Mouse (Mus musculus) cerebellum, adult 8-10 months (tissue): ENCODE measurements around the gene Bean1.

Source experiments
- DNase-seq: peaks from one replicate; pipeline ENCODE4 v3.0.0; 2022

Gene Bean1

DNA sequence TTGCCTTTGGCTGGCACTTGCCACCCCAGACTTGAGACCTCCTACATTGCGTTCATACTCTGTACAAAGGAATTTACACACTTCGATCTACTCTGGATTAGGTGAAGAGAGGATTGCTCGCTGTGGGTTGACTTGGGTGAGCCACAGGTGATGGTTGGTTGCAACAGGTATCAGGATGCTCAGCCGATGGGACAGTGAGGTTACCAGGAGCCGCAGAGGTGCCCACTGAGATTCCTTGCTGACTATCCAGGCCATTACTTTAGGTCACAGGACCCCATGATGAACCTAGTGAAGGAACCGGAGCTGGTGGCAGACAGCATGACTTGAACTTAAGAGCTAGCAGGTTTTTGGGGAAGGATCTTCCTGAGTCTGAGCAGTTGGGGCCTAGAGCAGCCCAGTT is 2.2 kb downstream of the Bean1 start:
- no peak for DNase-seq

GRCm38 (mm10) chr8:104175848-104176527 is 5.7 kb downstream of the Bean1 start:
- no peak for DNase-seq

- no peak for DNase-seq
Observed at GRCm38 (mm10) chr8:104177054-104177453, 6.8 kb downstream of the Bean1 start.

DNA sequence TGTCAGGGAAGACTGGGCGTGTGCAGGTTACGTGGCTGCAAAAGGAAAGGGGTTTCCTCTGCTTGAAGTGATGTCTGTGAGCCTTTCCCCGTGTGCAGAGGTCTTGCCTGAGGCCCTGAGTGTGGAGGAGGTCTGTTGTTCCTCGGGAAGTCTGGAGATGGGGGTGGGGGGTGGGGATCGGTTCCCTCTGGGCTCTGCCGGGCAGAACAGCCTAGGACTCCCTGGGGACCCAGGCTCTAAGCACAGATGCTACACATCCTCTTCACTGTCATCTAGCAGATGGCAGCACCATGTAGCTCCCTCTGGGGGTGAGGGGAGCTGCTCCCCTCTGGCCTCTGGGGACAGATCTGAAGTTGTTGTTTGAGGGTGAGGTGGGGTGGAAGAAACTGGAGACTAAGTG is 14.7 kb downstream of the Bean1 start:
- no peak for DNase-seq

DNA sequence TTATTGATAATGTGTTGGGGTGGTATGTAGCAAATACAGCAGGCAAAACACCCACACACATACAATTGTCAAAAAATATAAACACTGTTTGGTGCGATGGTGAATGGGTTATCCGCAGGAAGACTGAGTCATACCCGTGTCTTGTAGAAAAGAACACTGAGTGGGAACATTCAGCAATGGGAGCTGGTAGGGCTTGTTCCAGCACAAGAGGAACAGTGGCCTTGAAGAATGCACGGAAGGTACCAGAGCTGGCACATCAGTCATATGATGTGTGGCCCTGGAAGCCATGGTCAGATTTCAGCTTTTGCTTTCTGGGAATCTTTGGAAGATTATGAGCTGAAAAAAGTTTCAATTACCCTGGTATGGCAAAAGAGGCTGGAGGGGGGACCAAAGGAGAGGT is 16.6 kb downstream of the Bean1 start:
- DNase-seq = no peak

DNA sequence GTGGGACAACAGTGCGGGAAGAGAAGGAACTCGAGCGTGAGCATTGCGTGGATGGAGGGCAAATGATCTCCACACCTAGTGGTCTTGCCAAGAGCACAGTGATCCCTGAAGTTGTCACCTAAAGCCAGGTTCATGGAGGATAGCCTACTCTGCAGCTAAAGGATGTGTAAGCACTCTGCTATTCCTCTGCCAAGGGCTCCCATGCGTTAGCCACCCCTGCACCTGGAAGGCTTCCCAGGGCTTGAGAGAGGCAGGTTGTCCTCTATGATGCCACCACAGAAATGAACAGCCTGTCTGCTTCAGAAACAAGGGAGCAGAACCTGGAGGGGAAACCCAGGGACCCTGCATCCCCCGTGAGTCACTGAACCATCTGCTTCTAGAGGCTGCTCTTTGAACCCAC is 17.4 kb downstream of the Bean1 start:
- DNase-seq = no peak

DNA sequence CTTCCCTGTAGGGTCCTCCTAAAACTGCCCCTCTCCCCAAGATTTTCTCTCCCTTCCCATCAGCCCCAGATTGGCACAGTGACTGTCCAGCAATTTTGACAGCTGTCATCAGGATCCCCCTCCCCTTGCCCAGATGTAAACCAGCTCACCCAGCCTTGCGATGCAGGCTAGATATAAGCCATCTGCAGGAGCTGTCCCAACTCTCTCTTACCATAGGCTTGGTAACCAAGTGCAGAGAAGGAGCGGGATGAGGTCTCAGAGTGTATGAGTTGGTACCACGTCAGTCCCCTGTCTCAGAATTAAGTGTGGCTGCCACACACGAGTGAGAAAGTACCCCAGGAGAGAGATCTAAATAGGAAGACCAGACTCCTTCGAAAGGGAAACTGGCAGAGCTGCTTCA is 18.2 kb downstream of the Bean1 start:
- DNase-seq = no peak

GRCm38 (mm10) chr8:104190777-104191468 is 20.7 kb downstream of the Bean1 start:
- DNase-seq = no peak

DNA sequence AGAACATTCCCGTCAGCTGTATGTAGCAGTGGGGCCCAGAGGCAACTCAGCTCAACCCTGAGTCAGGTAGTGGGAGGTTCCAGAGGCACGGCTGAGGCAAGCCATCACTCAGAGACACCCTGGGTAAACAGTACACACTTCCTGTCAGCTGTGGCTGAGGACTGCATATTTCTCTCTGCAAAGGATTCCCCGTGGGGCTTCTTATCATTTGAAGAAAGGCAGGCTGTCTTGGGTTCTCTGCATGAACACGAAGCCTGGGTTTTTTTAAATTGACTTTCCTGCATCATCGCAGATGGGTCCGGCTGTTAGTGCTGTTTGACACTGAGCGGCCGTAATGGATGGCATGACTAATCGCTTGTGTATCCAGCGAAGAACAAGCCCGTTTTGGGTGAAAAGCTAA is 21.3 kb downstream of the Bean1 start:
- no peak for DNase-seq

DNA sequence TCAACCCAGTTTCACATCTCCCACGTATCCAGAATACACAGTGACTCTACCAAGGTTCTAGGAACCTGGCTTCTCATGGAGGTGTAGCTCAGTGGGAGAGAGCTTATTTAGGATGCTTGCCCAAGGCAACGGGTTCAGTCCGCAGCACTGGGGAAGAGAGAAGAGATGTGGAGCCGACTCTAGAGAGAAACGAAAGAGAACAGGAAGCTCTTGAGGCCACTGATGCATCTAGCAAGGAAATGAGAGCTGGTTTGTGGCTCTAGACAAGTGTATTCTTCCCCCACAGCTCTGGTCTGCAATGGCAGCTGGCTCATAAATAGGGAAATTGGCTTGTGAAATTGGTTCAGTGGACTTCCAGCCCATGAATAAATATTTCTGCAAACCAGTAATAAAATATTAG is 29.6 kb downstream of the Bean1 start:
- DNase-seq = no peak

DNA sequence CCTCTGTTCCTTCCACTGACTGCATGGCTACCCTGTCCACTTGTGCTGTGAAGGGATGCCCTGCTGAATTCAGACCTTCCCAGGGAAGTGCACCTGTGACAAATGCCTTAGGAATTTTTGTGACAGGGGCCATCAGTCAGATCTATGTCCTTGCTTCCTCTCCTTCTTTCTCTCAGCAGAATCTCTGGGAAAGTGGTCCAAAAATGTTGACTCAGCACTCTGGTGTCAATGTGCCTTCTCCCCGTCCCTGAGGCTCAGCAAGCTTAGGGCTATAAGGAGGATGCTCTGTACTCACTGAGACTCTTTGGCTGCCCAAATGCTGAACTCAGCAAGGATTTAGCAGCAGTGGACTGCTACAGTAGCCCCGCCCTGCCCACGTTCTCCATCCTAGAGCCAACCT is 31.4 kb downstream of the Bean1 start:
- DNase-seq = no peak

DNA sequence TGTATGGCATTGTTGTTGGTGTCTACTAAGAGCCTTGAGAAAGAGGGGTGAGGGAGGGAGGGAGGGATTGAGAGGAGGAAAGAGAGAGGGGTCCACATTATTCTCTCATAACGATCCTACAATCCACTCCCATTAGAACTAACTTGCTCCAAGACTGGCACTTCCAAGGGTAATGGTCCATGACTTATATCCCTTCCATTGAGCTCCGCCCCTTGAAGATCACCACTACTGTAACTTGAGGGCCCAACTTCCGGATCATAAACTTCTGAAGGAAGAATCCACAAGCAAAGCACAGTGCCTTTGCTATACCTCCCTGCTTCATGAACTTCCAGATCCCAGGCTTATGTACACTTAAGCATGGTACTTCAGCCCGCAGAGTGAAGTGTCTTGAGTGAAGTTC is 32.1 kb downstream of the Bean1 start:
- no peak for DNase-seq

- DNase-seq = no peak
Observed at GRCm38 (mm10) chr8:104205292-104205691, 35.0 kb downstream of the Bean1 start.

DNA sequence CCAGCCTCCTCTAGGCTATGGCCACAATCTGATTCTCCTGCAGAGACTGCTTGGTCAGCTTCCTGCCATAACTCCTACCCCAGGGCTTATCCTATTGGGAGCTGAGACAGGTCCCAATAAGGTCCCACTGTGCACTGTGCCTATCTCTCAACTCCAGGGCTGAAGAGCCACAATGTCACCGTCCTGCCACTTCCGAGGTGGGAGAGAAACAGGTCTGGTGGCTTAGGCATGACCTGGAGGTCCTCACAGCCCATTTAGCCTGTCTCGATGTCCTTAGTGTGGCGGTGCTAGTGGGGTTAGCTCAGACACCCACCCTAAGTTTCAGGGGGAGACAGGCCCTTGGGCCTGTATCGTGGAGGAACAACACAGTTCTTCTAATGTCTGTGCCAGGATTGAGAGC is 47.4 kb downstream of the Bean1 start:
- DNase-seq = no peak

DNA sequence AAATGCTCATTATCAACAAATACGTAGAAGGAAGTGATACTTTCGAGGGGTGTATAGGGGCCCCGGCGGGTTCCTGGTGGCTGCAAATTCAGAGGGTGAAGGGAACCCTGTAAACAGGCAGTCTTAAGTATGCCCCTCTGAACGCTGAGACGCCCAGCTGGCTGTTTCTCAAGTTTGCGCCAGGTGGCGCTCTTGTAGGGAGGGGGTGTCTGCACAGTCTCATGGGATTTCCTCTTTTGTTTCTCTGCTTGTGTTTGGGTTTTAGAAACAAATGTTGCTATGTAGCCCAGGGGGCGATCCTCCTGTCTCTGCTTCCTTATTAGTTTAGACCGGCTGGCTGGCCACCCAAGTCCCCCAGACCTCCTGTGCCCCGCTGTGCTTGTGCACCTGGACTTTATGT is 48.8 kb downstream of the Bean1 start:
- DNase-seq = no peak

GRCm38 (mm10) chr8:104219806-104220205 is 49.6 kb downstream of the Bean1 start:
- peak; percentile 43 for DNase-seq

- no peak for DNase-seq
Observed at GRCm38 (mm10) chr8:104227048-104227447, 56.8 kb downstream of the Bean1 start.

DNA sequence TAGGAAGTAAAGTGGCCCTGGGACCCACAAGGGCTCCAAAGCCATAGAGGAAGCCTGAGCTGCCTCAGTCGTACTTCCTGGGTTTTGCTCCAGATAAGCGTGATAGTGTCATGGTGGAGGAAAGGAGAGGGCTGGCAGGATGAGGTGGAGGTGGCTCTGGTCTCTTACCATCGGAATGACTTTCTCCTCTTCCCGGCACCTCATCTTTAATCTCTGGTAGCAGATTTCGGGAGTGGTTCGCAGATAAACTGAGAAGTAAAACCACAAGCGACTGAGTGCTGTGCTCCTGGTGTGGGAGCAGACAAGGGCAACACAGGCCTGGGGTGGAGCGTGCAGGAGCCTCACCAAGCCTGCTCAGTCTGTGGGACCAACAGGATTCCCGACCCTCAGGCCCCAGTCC is 60.1 kb downstream of the Bean1 start:
- no peak for DNase-seq

DNA sequence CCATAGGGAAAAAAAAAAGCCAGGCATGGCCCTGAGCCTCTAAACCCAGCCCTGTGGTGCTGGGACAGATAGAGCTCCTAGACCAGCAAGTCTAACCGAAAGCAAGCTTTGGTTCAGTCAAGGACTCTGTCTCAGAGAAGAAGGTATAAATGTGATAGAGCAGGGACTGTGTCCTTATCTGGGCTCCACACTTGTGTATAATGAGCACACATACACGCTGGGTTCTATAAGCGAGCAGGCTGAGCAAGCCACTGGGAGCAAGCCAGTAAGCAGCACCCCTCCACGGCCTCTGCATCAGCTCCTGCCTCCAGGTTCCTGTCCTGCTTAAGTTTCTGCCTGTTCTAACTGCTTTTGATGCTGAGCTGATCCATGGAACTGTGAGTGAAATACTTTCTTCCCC is 61.8 kb downstream of the Bean1 start:
- no peak for DNase-seq

DNA sequence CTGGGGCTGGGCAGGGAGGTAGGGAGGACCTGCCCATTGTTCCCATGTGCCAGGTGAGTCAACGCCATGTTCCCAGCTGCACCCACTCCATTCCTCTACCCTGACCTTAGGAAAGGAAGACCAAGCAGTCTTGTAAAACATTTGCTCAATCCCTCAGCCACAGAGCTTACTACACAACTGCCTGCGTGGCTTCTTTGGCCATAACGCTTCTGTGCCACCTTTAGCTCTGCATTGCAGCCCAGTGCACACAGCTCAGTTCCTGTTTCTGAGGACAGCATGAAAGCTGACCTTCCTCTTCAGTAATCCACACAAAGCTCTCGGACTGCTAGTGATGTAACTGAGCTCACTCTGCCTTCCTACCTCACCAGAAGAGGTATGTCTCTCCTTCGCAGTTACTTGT is 62.7 kb downstream of the Bean1 start:
- no peak for DNase-seq

DNA sequence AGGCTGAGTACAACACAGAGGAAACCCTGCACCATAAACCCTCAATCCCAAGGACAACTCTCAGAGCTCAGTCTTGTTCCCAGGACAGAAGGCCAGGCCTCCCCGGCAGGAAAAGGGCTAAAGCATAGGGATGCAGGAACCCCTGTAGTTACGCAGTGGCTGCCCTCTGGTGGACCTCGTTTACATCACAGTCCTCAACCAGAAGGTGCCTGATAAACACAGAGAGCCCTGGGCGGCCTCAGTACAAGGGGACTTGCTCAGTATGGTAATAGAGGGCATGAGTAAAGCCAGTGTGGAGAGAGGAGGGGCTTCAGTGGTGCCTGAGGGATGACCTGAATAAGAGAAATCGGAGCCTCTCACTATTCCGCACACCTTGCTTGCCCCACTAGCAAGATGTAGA is 64.3 kb downstream of the Bean1 start:
- DNase-seq = no peak

DNA sequence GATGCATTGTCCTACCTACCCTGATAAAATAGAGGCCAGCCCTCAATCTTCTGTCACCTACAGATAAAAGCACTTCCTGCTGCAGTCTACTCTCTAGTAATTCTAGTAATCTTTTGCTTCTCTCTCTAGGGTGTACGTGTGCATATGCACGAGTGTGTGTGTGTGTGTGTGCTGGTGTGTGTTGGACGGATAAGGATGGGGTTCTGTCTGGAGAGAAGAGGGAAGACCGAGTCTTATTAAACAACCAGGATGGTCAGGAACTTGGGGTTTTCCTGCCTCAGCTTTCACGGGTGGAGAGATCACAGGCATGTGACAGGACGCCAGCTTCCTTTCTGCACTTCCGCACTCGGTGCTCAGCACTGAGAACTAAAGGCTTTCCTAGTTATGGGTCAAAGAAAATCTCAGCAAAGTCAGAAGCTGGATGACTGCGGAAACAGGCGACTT is 69.2 kb downstream of the Bean1 start:
- no peak for DNase-seq

DNA sequence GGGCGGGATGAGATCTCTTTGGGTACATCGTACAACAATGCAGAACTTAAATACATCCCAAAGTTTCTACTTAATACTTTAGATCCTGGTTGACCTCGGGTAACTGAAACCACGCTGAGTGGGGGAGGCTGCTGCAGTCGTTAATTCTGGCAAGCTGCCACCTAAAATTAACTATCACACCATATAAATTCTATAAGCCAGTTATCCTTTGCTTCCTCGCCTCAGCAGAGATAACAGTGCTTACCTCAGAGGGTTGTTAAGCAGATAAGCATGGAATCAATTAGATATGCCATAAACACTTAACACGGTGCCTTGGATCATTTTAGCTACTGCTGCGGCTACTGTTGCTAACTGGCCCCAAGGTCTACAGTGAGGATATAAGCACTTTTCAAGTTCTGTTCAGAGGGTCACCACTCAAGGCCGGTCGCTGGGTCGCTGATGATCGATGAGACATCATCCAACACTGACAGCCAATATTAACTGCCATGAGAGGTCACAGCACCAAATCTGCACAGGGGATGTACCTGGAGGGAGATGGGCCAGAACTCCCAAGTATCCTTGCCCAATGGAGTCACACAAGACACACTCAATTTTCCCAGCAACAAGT is 71.9 kb downstream of the Bean1 start:
- DNase-seq = no peak

DNA sequence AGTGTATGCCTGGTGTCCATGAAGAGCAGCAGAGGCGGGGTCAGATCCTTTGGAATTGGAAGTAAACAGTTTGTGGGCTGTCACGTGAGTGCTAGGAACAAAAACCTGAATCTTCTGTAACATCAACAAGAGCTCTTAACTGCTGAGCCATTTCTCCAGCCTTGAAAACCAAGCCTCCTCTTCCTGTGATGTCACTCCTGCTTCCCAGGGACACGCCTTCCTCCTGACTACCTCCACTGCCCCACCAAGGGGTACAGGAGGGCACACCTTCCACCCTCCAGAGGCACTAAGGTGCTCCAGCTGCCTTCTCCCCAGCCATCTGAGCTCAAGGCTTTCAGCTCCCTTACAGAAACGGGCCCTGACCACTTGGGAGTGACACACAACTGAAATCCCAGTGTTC is 76.4 kb downstream of the Bean1 start:
- no peak for DNase-seq
